8 mouse cellular contexts compared by ENCODE assay signal in the genomic region with DNA sequence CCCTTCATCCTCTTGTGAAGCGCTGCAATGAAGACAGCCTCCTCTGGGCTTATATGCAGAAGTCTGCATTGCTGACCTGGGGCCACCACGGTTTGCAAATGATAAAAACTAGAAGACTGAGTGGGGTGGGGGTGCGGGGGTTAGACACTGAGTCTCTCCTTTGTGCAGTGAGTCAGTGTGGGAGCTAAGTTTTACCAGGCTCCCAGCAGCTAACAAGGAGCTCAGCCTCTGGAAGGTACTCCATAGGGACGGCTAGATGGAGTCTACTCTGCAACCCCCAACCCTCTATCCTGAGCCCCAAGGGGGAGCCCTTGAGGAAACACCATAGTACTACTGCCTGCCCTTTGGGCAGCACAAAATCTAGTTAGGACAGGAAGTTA.
A peak's percentile ranks its signal among the peaks of the same experiment; 100 is the strongest.
DNase-seq lines count a peak whose midpoint lies in the region; ATAC-seq and TF ChIP-seq lines count a peak whose summit lies in the region.

No protein-coding gene starts in this region.

- peaks cover 11% of the 10 kb centered on the region for H3K27me3 ChIP-seq in forebrain, embryonic 16.5 days (replicated peaks; ENCODE audit: control insufficient read depth, insufficient read depth, low read length)
- H3K27me3 ChIP-seq in midbrain, embryonic 11.5 days (ENCODE audit: control insufficient read depth, insufficient read depth, low read length): peaks cover 14% of the 10 kb centered on the region

- peak overlapping the region; percentile 78 for H3K27ac ChIP-seq in layer of hippocampus, adult 2 months
- H3K27ac ChIP-seq in brown adipose tissue, adult 24 weeks (replicated peaks; ENCODE audit: low read depth, low read length): no peak overlapping the region
- peak overlapping the region; percentile 11; the same call in 1 of the 2 replicates for H3K27ac ChIP-seq in forebrain, embryonic 16.5 days (ENCODE audit: low read length)
- no peak overlapping the region for H3K27ac ChIP-seq in midbrain, embryonic 11.5 days (ENCODE audit: low read depth, low read length)

- no peaks in the 10 kb centered on the region for H3K36me3 ChIP-seq in forebrain, embryonic 16.5 days (ENCODE audit: control insufficient read depth, insufficient read depth)
- H3K36me3 ChIP-seq in midbrain, embryonic 11.5 days (ENCODE audit: control insufficient read depth, insufficient read depth, low read length): no peaks in the 10 kb centered on the region

- 7% methylated on average over 4 of the region's 4 CpGs for WGBS in forebrain, embryonic 16.5 days
- 7% methylated on average over 4 of the region's 4 CpGs for WGBS in midbrain, embryonic 11.5 days

- H3K4me3 ChIP-seq in layer of hippocampus, adult 2 months: peak overlapping the region; percentile 69
- peak overlapping the region; percentile 61 for H3K4me3 ChIP-seq in brown adipose tissue, adult 24 weeks (ENCODE audit: insufficient read depth, low read depth, low read length)
- peak overlapping the region; percentile 60 for H3K4me3 ChIP-seq in forebrain, embryonic 16.5 days (replicated peaks; ENCODE audit: low read length)
- H3K4me3 ChIP-seq in midbrain, embryonic 11.5 days (ENCODE audit: low read depth, low read length): peak overlapping the region; percentile 50

- peak overlapping the region; percentile 65 for H3K9ac ChIP-seq in forebrain, embryonic 16.5 days (replicated peaks; ENCODE audit: low read depth, low read length)
- peak overlapping the region; percentile 54; the same call in 1 of the 2 replicates for H3K9ac ChIP-seq in midbrain, embryonic 11.5 days (ENCODE audit: low read length)

- H3K4me1 ChIP-seq in brown adipose tissue, adult 24 weeks (ENCODE audit: control insufficient read depth, insufficient read depth, insufficient read length, low read length): peaks cover 11% of the 10 kb centered on the region; the same call in 1 of the 2 replicates
- peaks cover 19% of the 10 kb centered on the region for H3K4me1 ChIP-seq in forebrain, embryonic 16.5 days (replicated peaks; ENCODE audit: control insufficient read depth, insufficient read depth, low read length)
- peaks cover 32% of the 10 kb centered on the region for H3K4me1 ChIP-seq in midbrain, embryonic 11.5 days (ENCODE audit: control insufficient read depth, insufficient read depth, low read length)

- no peak for DNase-seq in layer of hippocampus, adult 2 months (ENCODE audit: low spot score in 2 of 2)
- DNase-seq in layer of hippocampus, adult 18-20 months (ENCODE audit: low spot score in 2 of 2): no peak
- DNase-seq in midbrain, embryonic 11.5 days (ENCODE audit: low spot score, missing footprints): peak; percentile 93
- no peak for DNase-seq in layer of hippocampus, postnatal 36 days
- no peak for DNase-seq in adrenal gland, postnatal 25 days

- peak overlapping the region; percentile 93 for H3K4me2 ChIP-seq in forebrain, embryonic 16.5 days (ENCODE audit: low read length)
- peak overlapping the region; percentile 99 for H3K4me2 ChIP-seq in midbrain, embryonic 11.5 days

- ATAC-seq in forebrain, embryonic 16.5 days: peak; percentile 13; the same call in 1 of the 2 replicates
- peak; percentile 1; the same call in 1 of the 2 replicates for ATAC-seq in midbrain, embryonic 11.5 days (ENCODE audit: low FRiP score)
- no peak for ATAC-seq in erythroid progenitor cell, adult 5-6 weeks (replicated peaks; ENCODE audit: low FRiP score, poor library complexity, severe bottlenecking)

- TF ChIP-seq CTCF in layer of hippocampus, adult 2 months (conservative IDR thresholded peaks at IDR 0.05): peak; percentile 52

- H3K9me3 ChIP-seq in forebrain, embryonic 16.5 days (ENCODE audit: control insufficient read depth, low read length): no peaks in the 10 kb centered on the region
- H3K9me3 ChIP-seq in midbrain, embryonic 11.5 days (ENCODE audit: control insufficient read depth, low read length): no peaks in the 10 kb centered on the region

Comparison
In these comparisons a context has a peak if more than half of its experiments do, and no peak if none do; other contexts are left out.
1. H3K27ac ChIP-seq: peak in layer of hippocampus, adult 2 months (single experiment) and forebrain, embryonic 16.5 days (single experiment); none in brown adipose tissue, adult 24 weeks (single experiment) and midbrain, embryonic 11.5 days (single experiment).
2. Peak in every context shown above with its lines, with median percentiles within 50 percentile points of each other: H3K4me3 ChIP-seq.